Mouse (Mus musculus): ENCODE data around the gene Muc3.

DNA sequence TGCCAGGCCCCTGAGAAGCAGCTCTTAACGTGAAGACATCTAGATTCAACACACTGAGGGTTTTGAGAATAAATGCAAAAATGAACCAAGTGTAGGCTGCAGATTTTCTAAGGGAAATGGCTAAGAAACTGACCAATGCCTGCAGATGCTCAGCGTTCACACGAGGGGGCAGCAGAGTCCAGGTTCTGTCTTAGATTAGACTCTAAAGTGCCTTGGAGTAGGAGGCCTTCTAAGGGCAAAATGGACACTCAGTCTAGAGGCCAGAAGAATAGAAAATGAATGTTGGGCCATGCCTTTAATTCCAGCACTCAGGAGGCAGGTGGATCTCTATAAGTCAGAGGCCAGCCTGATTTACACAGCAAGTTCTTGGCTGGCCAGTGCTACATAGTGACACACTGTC, 17.6 kb downstream of the Muc3 start:
- peak; percentile 79 for TF ChIP-seq CTCF (IDR thresholded peaks at IDR 0.05; ENCODE audit: low read depth, low read length)
- no peak for TF ChIP-seq POLR2A (IDR thresholded peaks at IDR 0.05; ENCODE audit: borderline replicate concordance, low read depth, low read length)

Measured in bone marrow macrophage, adult 2 months (primary cell).